Mouse (Mus musculus) spleen, adult 2 months (tissue): ENCODE measurements around the gene Il18rap.

Experiments used
- CTCF ChIP-seq: fragments of 200-500 bp; IDR thresholded peaks from 2 replicates; pipeline ENCODE4 v1.5.1; 2011; ENCODE audit warnings: mild to moderate bottlenecking, inconsistent platforms; ENCODE audit not compliant: insufficient read depth, insufficient read length, insufficient replicate concordance; ENCODE audit errors: extremely low read depth
- POLR2A ChIP-seq: fragments of 200-500 bp; IDR thresholded peaks from 2 replicates; pipeline ENCODE4 v1.6.1; 2011; ENCODE audit warnings: low read depth, low read length, inconsistent platforms

- TF ChIP-seq CTCF (no peak), POLR2A (no peak)
These were observed 38.4 kb upstream of the Il18rap start for GRCm38 (mm10) chr1:40476756-40477155.
